ENCODE assay signal across 9 mouse cellular contexts in the genomic region with DNA sequence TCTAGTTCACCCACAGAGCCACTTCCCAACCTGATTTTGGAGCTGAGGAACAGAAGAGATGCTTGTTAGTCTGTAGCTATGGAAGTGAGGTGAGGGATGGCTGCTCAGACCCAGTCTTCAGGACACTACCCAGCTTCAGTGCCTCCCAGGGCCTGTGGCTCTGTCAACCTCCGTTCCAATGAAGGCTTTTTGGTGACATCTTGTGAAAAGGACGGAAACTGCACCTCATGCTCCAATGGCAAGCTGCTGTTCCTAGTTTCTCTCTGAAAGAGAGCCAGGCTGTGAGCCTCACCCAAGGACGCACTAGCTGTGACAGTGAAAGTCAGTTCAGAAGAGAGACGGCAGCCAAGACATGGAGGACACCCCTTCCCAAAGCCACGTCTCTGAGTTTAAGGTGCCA. TPM values are rescaled to one million over a fixed set of nuclear protein-coding genes. Genes with fewer than 3 reads are reported as not detected.
A peak's percentile ranks its signal among the peaks of the same experiment; 100 is the strongest.
DNase-seq lines count a peak whose midpoint lies in the region; TF ChIP-seq lines count a peak whose summit lies in the region.
"Had no signal": no experiment of that assay in that cellular context is flagged by ENCODE, and none has a peak within 500 bp of the region (broad histone marks: within the 10 kb centered on the region; RNA-seq: fewer than 3 reads in every experiment).

No protein-coding gene starts in this region.

- no peak overlapping the region for H3K27ac ChIP-seq in heart, adult 2 months
- no peak overlapping the region for H3K27ac ChIP-seq in limb, embryonic 10.5 days
- H3K27ac ChIP-seq: liver, embryonic 15.5 days had no signal

- H3K27me3 ChIP-seq in heart, adult 2 months (ENCODE audit: control insufficient read depth, insufficient read depth, low read length) = no peaks in the 10 kb centered on the region
- H3K27me3 ChIP-seq in limb, embryonic 10.5 days (ENCODE audit: low read depth, poor library complexity, severe bottlenecking) = no peaks in the 10 kb centered on the region
- H3K27me3 ChIP-seq: liver, embryonic 15.5 days had no signal

- no peak for TF ChIP-seq POLR2A in heart, adult 2 months (IDR thresholded peaks at IDR 0.05; ENCODE audit: insufficient read depth, low read depth, low read length)

- peaks cover 1% of the 10 kb centered on the region; the same call in 1 of the 2 replicates for H3K4me1 ChIP-seq in heart, adult 2 months (ENCODE audit: control insufficient read depth, insufficient read depth, low read length)
- no peaks in the 10 kb centered on the region for H3K4me1 ChIP-seq in limb, embryonic 10.5 days
- H3K4me1 ChIP-seq: liver, embryonic 15.5 days had no signal

- H3K36me3 ChIP-seq in heart, adult 2 months (ENCODE audit: control insufficient read depth, insufficient read depth, low read length) = no peaks in the 10 kb centered on the region
- H3K36me3 ChIP-seq in limb, embryonic 10.5 days = peaks cover 25% of the 10 kb centered on the region

- no peaks in the 10 kb centered on the region for H3K79me2 ChIP-seq in heart, adult 2 months (replicated peaks; ENCODE audit: control insufficient read depth, insufficient read depth, low read length)

- H3K9me3 ChIP-seq in limb, embryonic 10.5 days (replicated peaks) = no peaks in the 10 kb centered on the region
- H3K9me3 ChIP-seq: liver, embryonic 15.5 days had no signal

- peak; percentile 68 for TF ChIP-seq CTCF in heart, adult 2 months (IDR thresholded peaks at IDR 0.05)

- 37% methylated on average over 5 of the region's 5 CpGs for WGBS in heart, adult 2 months
- 54% methylated on average over 5 of the region's 5 CpGs for WGBS in limb, embryonic 10.5 days

- DNase-seq in heart, adult 2 months = peak in 1 of 2 experiments; percentile 27
- no peak for DNase-seq in heart, postnatal 36 days
- peak; percentile 21 for DNase-seq in ovary, postnatal 14 days (ENCODE audit: low spot score)
- DNase-seq in ovary, postnatal 10 days (ENCODE audit: low spot score) = no peak
- DNase-seq in cerebellum, postnatal 25 days = peak; percentile 48 to 76
- peak; percentile 66 to 67 for DNase-seq in right cerebral cortex, postnatal 10 days (ENCODE audit: low spot score in 2 of 2)
- DNase-seq in spleen, postnatal 36 days (ENCODE audit: low spot score in 2 of 2) = no peak
- DNase-seq in limb, embryonic 10.5 days (ENCODE audit: low spot score) = no peak

- H3K9ac ChIP-seq in heart, adult 2 months (ENCODE audit: low read depth, low read length) = no peak overlapping the region
- H3K9ac ChIP-seq: liver, embryonic 15.5 days had no signal

- no peak overlapping the region for H3K4me3 ChIP-seq in heart, adult 2 months
- no peak overlapping the region for H3K4me3 ChIP-seq in limb, embryonic 10.5 days
- H3K4me3 ChIP-seq: liver, embryonic 15.5 days had no signal

- peak; percentile 73; the same call in 1 of the 2 replicates for TF ChIP-seq EP300 in heart, adult 2 months (IDR thresholded peaks at IDR 0.05; ENCODE audit: insufficient read depth, low read depth, low read length)

- intact Hi-C loops in heart, adult 2 months (cut with DNase I) = loop anchor here (5.0 kb wide), 2 partner anchors 106 to 186 kb away; no protein-coding TSS in a partner anchor
- intact Hi-C loops in heart, postnatal 36 days (cut with DNase I) = loop anchor here (1.0 kb wide), 1 partner anchor 104 kb away; no protein-coding TSS in a partner anchor

RNA-seq across cellular contexts. Expression of gene 3110082I17Rik, which starts 7.7 kb away (rescaled TPM):
- total RNA-seq in heart, adult 2 months (2021) = 1 to 10 TPM; 4.9 to 5.6 TPM
- polyA plus RNA-seq in heart, adult 2 months (2012; rRNA removed) = 5.4 and 5.7 TPM in 2 replicates
- total RNA-seq in heart, postnatal 36 days (2021) = 1 to 10 TPM; 4.7 to 5.5 TPM
- polyA plus RNA-seq in limb, embryonic 10.5 days (2016; fragmentation: Nextera tagmentation; extraction: Ambion mirVana) = 51.6 and 60.2 TPM in 2 replicates

RNA-seq across cellular contexts. Expression of gene Zfand2a, which starts 16.4 kb away (rescaled TPM):
- total RNA-seq in heart, adult 2 months (2021) = 10 to 100 TPM; 14.0 to 16.7 TPM
- 12.0 and 17.6 TPM in 2 replicates for polyA plus RNA-seq in heart, adult 2 months (2012; rRNA removed)
- total RNA-seq in heart, postnatal 36 days (2021) = 10 to 100 TPM; 14.0 to 17.9 TPM
- 12.5 and 12.8 TPM in 2 replicates for polyA plus RNA-seq in limb, embryonic 10.5 days (2016; fragmentation: Nextera tagmentation; extraction: Ambion mirVana)

RNA-seq across cellular contexts. Expression of gene Gper1, which starts 45.0 kb away (rescaled TPM):
- 1 to 10 TPM; 1.4 to 1.5 TPM for total RNA-seq in heart, adult 2 months (2021)
- polyA plus RNA-seq in heart, adult 2 months (2012; rRNA removed) = 2.0 and 4.9 TPM in 2 replicates
- total RNA-seq in heart, postnatal 36 days (2021) = 1 to 10 TPM; 1.7 to 2.0 TPM
- polyA plus RNA-seq in limb, embryonic 10.5 days (2016; fragmentation: Nextera tagmentation; extraction: Ambion mirVana) = 0.19 and 0.39 TPM in 2 replicates

Comparison
In these comparisons a context has a peak if more than half of its experiments do, and no peak if none do; other contexts are left out.
1. DNase-seq: peak in ovary, postnatal 14 days (single experiment), cerebellum, postnatal 25 days (2 of 2) and right cerebral cortex, postnatal 10 days (2 of 2); none in heart, postnatal 36 days (0 of 2), ovary, postnatal 10 days (single experiment), spleen, postnatal 36 days (0 of 2) and limb, embryonic 10.5 days (single experiment).